Mouse (Mus musculus) C2C12 (cell line): ENCODE measurements at regions not wholly inside any gene's neighbourhood (a gene's known extent, or its start where the extent isn't known, plus 50 kb on each side); places are given as distances from the start of the nearest gene placed in this dataset.

Experiments used
- H3K27me3 ChIP-seq: one replicate; pipeline ENCODE4 v1.6.1; 2011; ENCODE audit not compliant: control insufficient read depth, insufficient read depth, insufficient read length
- H3K36me3 ChIP-seq: one replicate; pipeline ENCODE4 v1.6.1; 2011; ENCODE audit not compliant: control insufficient read depth, insufficient read depth
- H3K4me3 ChIP-seq: one replicate; pipeline ENCODE4 v1.5.1; 2011; ENCODE audit warnings: mild to moderate bottlenecking, control low read depth; ENCODE audit not compliant: poor library complexity, insufficient read depth, severe bottlenecking
- H3K79me2 ChIP-seq: one replicate; pipeline ENCODE4 v1.6.1; 2011; ENCODE audit not compliant: control insufficient read depth, insufficient read depth
- H3K79me3 ChIP-seq: one replicate; pipeline ENCODE4 v1.6.1; 2011; ENCODE audit warnings: low read depth, control low read depth
- H3ac ChIP-seq: one replicate; pipeline ENCODE3; 2011; ENCODE audit warnings: low read depth; ENCODE audit not compliant: control insufficient read depth, insufficient read length
- CEBPB ChIP-seq: IDR thresholded peaks from one replicate; pipeline ENCODE4 v1.6.1; 2011; ENCODE audit warnings: low read depth, mild to moderate bottlenecking, control low read depth, moderate library complexity
- CTCF ChIP-seq: IDR thresholded peaks from one replicate; pipeline ENCODE4 v1.5.1; 2011; ENCODE audit not compliant: control insufficient read depth, insufficient read depth, insufficient read length
- FOSL1 ChIP-seq: IDR thresholded peaks from one replicate; pipeline ENCODE4 v1.8.0; 2011; ENCODE audit warnings: mild to moderate bottlenecking, low read length; ENCODE audit not compliant: poor library complexity, insufficient read depth, severe bottlenecking
- MAX ChIP-seq: IDR thresholded peaks from one replicate; pipeline ENCODE4 v1.6.1; 2011; ENCODE audit warnings: mild to moderate bottlenecking, control low read depth
- MYOD1 ChIP-seq: IDR thresholded peaks from one replicate; pipeline ENCODE4 v1.6.1; 2011; ENCODE audit warnings: low read depth; ENCODE audit not compliant: control insufficient read depth, insufficient read length
- MYOG ChIP-seq: IDR thresholded peaks from one replicate; pipeline ENCODE4 v1.6.1; 2011; ENCODE audit not compliant: control insufficient read depth, insufficient read length; ENCODE audit errors: extremely low read depth
- USF1 ChIP-seq: IDR thresholded peaks from one replicate; pipeline ENCODE4 v1.6.1; 2011; ENCODE audit warnings: low read depth, mild to moderate bottlenecking, control low read depth, moderate library complexity

GRCm38 (mm10) chr13:84378553-84379332 lies 156.6 kb downstream of the Tmem161b start:
- TF ChIP-seq MYOD1 = no peak
- no peak for TF ChIP-seq MYOG
- TF ChIP-seq MAX = no peak
- no peak for TF ChIP-seq CTCF
- TF ChIP-seq USF1 = no peak
- TF ChIP-seq CEBPB = no peak
- TF ChIP-seq FOSL1 = no peak
- Histone ChIP-seq H3K27me3 (no peaks in the 10 kb centered on the region), H3K79me3 (no peaks in the 10 kb centered on the region), H3ac (no peak overlapping the region), H3K4me3 (no peak overlapping the region), H3K36me3 (no peaks in the 10 kb centered on the region), H3K79me2 (no peaks in the 10 kb centered on the region)

- Histone ChIP-seq H3K36me3 (no peaks in the 10 kb centered on the region), H3K27me3 (no peaks in the 10 kb centered on the region), H3K79me2 (no peaks in the 10 kb centered on the region), H3ac (no peak overlapping the region), H3K4me3 (no peak overlapping the region), H3K79me3 (no peaks in the 10 kb centered on the region)
- TF ChIP-seq CTCF (no peak), MAX (no peak), FOSL1 (no peak), MYOD1 (no peak), MYOG (no peak), CEBPB (no peak), USF1 (no peak)
Measured at GRCm38 (mm10) chr13:84391554-84391953, 169.5 kb downstream of the Tmem161b start.

- no peak overlapping the region for H3K4me3 ChIP-seq
- no peaks in the 10 kb centered on the region for H3K36me3 ChIP-seq
- TF ChIP-seq MYOG (no peak), MAX (no peak), MYOD1 (no peak), FOSL1 (no peak), USF1 (no peak), CTCF (no peak), CEBPB (no peak)
- no peaks in the 10 kb centered on the region for H3K79me2 ChIP-seq
- H3K27me3 ChIP-seq = no peaks in the 10 kb centered on the region
- no peaks in the 10 kb centered on the region for H3K79me3 ChIP-seq
- H3ac ChIP-seq = no peak overlapping the region
Measured at GRCm38 (mm10) chr13:84398476-84399344, 176.6 kb downstream of the Tmem161b start.

GRCm38 (mm10) chr13:84399345-84400170 lies 177.5 kb downstream of the Tmem161b start:
- Histone ChIP-seq H3K4me3 (no peak overlapping the region), H3ac (no peak overlapping the region), H3K27me3 (no peaks in the 10 kb centered on the region), H3K79me2 (no peaks in the 10 kb centered on the region), H3K79me3 (no peaks in the 10 kb centered on the region), H3K36me3 (no peaks in the 10 kb centered on the region)
- TF ChIP-seq FOSL1 (no peak), USF1 (no peak), CEBPB (no peak)

- TF ChIP-seq USF1 (no peak), CTCF (no peak)
- Histone ChIP-seq H3K36me3 (no peaks in the 10 kb centered on the region), H3ac (no peak overlapping the region), H3K4me3 (no peak overlapping the region), H3K27me3 (no peaks in the 10 kb centered on the region), H3K79me3 (no peaks in the 10 kb centered on the region), H3K79me2 (no peaks in the 10 kb centered on the region)
Measured at GRCm38 (mm10) chr13:84401006-84401405, 178.9 kb downstream of the Tmem161b start.
